Mouse (Mus musculus): ENCODE measurements around the gene Olfr352. TPM values are rescaled to one million over a fixed set of nuclear protein-coding genes. Genes with fewer than 3 reads are reported as not detected.

The Olfr352 gene
- not detected in 2 replicates for polyA plus RNA-seq (2015; fragmentation: Nextera tagmentation; extraction: Ambion mirVana)

- Histone ChIP-seq H3K27me3 (no peaks in the 10 kb centered on the region), H3K4me1 (replicated peaks) (no peaks in the 10 kb centered on the region), H3K9ac (no peak within 1 kb of the TSS), H3K9me3 (replicated peaks) (no peaks in the 10 kb centered on the region), H3K4me2 (no peak within 1 kb of the TSS), H3K27ac (no peak within 1 kb of the TSS), H3K4me3 (replicated peaks) (no peak within 1 kb of the TSS), H3K36me3 (no peaks in the 10 kb centered on the region)
- DNase-seq (no peak), ATAC-seq (ENCODE audit: low read depth) (no peak)
- 50% methylated on average over 1 of the region's 1 CpGs for WGBS (ENCODE audit: insufficient replicate concordance)
Measured at GRCm38 (mm10) chr2:36868160-36868559, at the start of gene Olfr352. Gene Olfr352 (plus strand): TSS chr2:36868460.

- H3K9ac ChIP-seq = no peak within 1 kb of the TSS
- no peak within 1 kb of the TSS for H3K4me2 ChIP-seq
- no peak for DNase-seq
- no peak within 1 kb of the TSS for H3K27ac ChIP-seq
- H3K27me3 ChIP-seq = no peaks in the 10 kb centered on the region
- 63% methylated on average over 1 of the region's 1 CpGs for WGBS (ENCODE audit: insufficient replicate concordance)
- no peaks in the 10 kb centered on the region for H3K4me1 ChIP-seq (replicated peaks)
- H3K9me3 ChIP-seq (replicated peaks) = 0 out of 2 replicates have a peak, but pooled peaks cover 4% of the 10 kb centered on the region
- H3K36me3 ChIP-seq = no peaks in the 10 kb centered on the region
- ATAC-seq (ENCODE audit: low read depth) = no peak
- H3K4me3 ChIP-seq (replicated peaks) = no peak within 1 kb of the TSS
Measured at GRCm38 (mm10) chr2:36846010-36846409, 22.2 kb upstream of the Olfr352 start, which contains the start of gene Olfr350. Gene Olfr350 (plus strand): TSS chr2:36846310.

- Histone ChIP-seq H3K27ac (no peak within 1 kb of the TSS), H3K4me3 (replicated peaks) (no peak within 1 kb of the TSS), H3K9me3 (replicated peaks) (no peaks in the 10 kb centered on the region), H3K4me2 (no peak within 1 kb of the TSS), H3K36me3 (no peaks in the 10 kb centered on the region), H3K4me1 (replicated peaks) (no peaks in the 10 kb centered on the region), H3K9ac (no peak within 1 kb of the TSS), H3K27me3 (no peaks in the 10 kb centered on the region)
- WGBS (ENCODE audit: insufficient replicate concordance) = 48% methylated on average over 1 of the region's 1 CpGs
- DNase-seq (no peak), ATAC-seq (ENCODE audit: low read depth) (no peak)
Measured at GRCm38 (mm10) chr2:36862560-36862959, 5.7 kb upstream of the Olfr352 start, which contains the start of gene Olfr351. Gene Olfr351 (minus strand): TSS chr2:36862660.

- H3K4me3 ChIP-seq (replicated peaks) = no peak within 1 kb of the TSS
- DNase-seq = no peak
- no peaks in the 10 kb centered on the region for H3K36me3 ChIP-seq
- no peak within 1 kb of the TSS for H3K4me2 ChIP-seq
- H3K9ac ChIP-seq = no peak within 1 kb of the TSS
- no peaks in the 10 kb centered on the region for H3K27me3 ChIP-seq
- no peaks in the 10 kb centered on the region for H3K4me1 ChIP-seq (replicated peaks)
- no peaks in the 10 kb centered on the region for H3K9me3 ChIP-seq (replicated peaks)
- H3K27ac ChIP-seq = no peak within 1 kb of the TSS
- ATAC-seq (ENCODE audit: low read depth) = no peak
Measured at GRCm38 (mm10) chr2:36892836-36893235, 24.6 kb downstream of the Olfr352 start, which contains the start of gene Olfr353. Gene Olfr353 (minus strand): TSS chr2:36892936.

GRCm38 (mm10) chr2:36897114-36897513 lies 28.9 kb downstream of the Olfr352 start:
- no peaks in the 10 kb centered on the region; the same call in 1 of the 2 replicates for H3K9me3 ChIP-seq (replicated peaks)
- H3K27ac ChIP-seq = no peak overlapping the region
- H3K9ac ChIP-seq = no peak overlapping the region
- no peaks in the 10 kb centered on the region for H3K27me3 ChIP-seq
- H3K36me3 ChIP-seq = no peaks in the 10 kb centered on the region
- no peak overlapping the region for H3K4me2 ChIP-seq
- ATAC-seq (ENCODE audit: low read depth) = no peak
- H3K4me3 ChIP-seq (replicated peaks) = no peak overlapping the region
- DNase-seq = no peak
- no peaks in the 10 kb centered on the region for H3K4me1 ChIP-seq (replicated peaks)

- H3K36me3 ChIP-seq = no peaks in the 10 kb centered on the region
- H3K4me1 ChIP-seq (replicated peaks) = no peaks in the 10 kb centered on the region
- peaks cover 2% of the 10 kb centered on the region; the same call in 1 of the 2 replicates for H3K9me3 ChIP-seq (replicated peaks)
- DNase-seq (no peak), ATAC-seq (ENCODE audit: low read depth) (no peak)
- no peak within 1 kb of the TSS for H3K4me2 ChIP-seq
- H3K27me3 ChIP-seq = no peaks in the 10 kb centered on the region
- no peak within 1 kb of the TSS for H3K4me3 ChIP-seq (replicated peaks)
- H3K27ac ChIP-seq = no peak within 1 kb of the TSS
- H3K9ac ChIP-seq = no peak within 1 kb of the TSS
Measured at GRCm38 (mm10) chr2:36905380-36905779, 37.1 kb downstream of the Olfr352 start, which contains the start of gene Olfr354. Gene Olfr354 (plus strand): TSS chr2:36905680.

Other genes starting within 250 kb of the Olfr352 start
- gene Olfr345, start 228.4 kb upstream of the Olfr352 start, polyA plus RNA-seq (2015; fragmentation: Nextera tagmentation; extraction: Ambion mirVana) = not detected in 2 replicates
- gene Olfr346, start 182.7 kb upstream of the Olfr352 start, polyA plus RNA-seq (2015; fragmentation: Nextera tagmentation; extraction: Ambion mirVana) = not detected in 2 replicates
- gene Olfr347, start 136.6 kb upstream of the Olfr352 start, polyA plus RNA-seq (2015; fragmentation: Nextera tagmentation; extraction: Ambion mirVana) = not detected in 2 replicates
- not detected in 2 replicates for gene Olfr348, start 84.2 kb upstream of the Olfr352 start, polyA plus RNA-seq (2015; fragmentation: Nextera tagmentation; extraction: Ambion mirVana)
- gene Olfr50, start 77.9 kb upstream of the Olfr352 start, polyA plus RNA-seq (2015; fragmentation: Nextera tagmentation; extraction: Ambion mirVana) = not detected in 2 replicates
- gene Olfr3, start 51.4 kb upstream of the Olfr352 start, polyA plus RNA-seq (2015; fragmentation: Nextera tagmentation; extraction: Ambion mirVana) = not detected in 2 replicates
- gene Olfr350, start 22.1 kb upstream of the Olfr352 start, polyA plus RNA-seq (2015; fragmentation: Nextera tagmentation; extraction: Ambion mirVana) = not detected in 2 replicates
- not detected in 2 replicates for gene Olfr351, start 5.8 kb upstream of the Olfr352 start, polyA plus RNA-seq (2015; fragmentation: Nextera tagmentation; extraction: Ambion mirVana)
- gene Olfr353, start 24.5 kb downstream of the Olfr352 start, polyA plus RNA-seq (2015; fragmentation: Nextera tagmentation; extraction: Ambion mirVana) = not detected in 2 replicates
- not detected in 2 replicates for gene Olfr354, start 37.2 kb downstream of the Olfr352 start, polyA plus RNA-seq (2015; fragmentation: Nextera tagmentation; extraction: Ambion mirVana)
- gene Olfr355, start 60.4 kb downstream of the Olfr352 start, polyA plus RNA-seq (2015; fragmentation: Nextera tagmentation; extraction: Ambion mirVana) = not detected in 2 replicates
- gene Olfr356, start 68.7 kb downstream of the Olfr352 start, polyA plus RNA-seq (2015; fragmentation: Nextera tagmentation; extraction: Ambion mirVana) = not detected in 2 replicates
- gene Olfr357, start 125.4 kb downstream of the Olfr352 start, polyA plus RNA-seq (2015; fragmentation: Nextera tagmentation; extraction: Ambion mirVana) = not detected in 2 replicates
- gene Olfr358, start 140.9 kb downstream of the Olfr352 start, polyA plus RNA-seq (2015; fragmentation: Nextera tagmentation; extraction: Ambion mirVana) = not detected in 2 replicates
- gene Olfr360, start 197.3 kb downstream of the Olfr352 start, polyA plus RNA-seq (2015; fragmentation: Nextera tagmentation; extraction: Ambion mirVana) = not detected in 2 replicates
- not detected in 2 replicates for gene Olfr361, start 220.8 kb downstream of the Olfr352 start, polyA plus RNA-seq (2015; fragmentation: Nextera tagmentation; extraction: Ambion mirVana)
- not detected in 2 replicates for gene Olfr362, start 249.4 kb downstream of the Olfr352 start, polyA plus RNA-seq (2015; fragmentation: Nextera tagmentation; extraction: Ambion mirVana)